Mouse (Mus musculus) megakaryocyte, embryonic 14.5 days (primary cell): ENCODE measurements around the gene Banp.

Source experiments
- FLI1 ChIP-seq: IDR thresholded peaks from 2 replicates; pipeline ENCODE4 v1.6.1; 2012; ENCODE audit warnings: low read length, inconsistent platforms, mixed read lengths
- GATA1 ChIP-seq: IDR thresholded peaks from 3 replicates; pipeline ENCODE4 v1.6.1; 2012; ENCODE audit warnings: mixed read lengths, low read length, inconsistent platforms, borderline replicate concordance

- TF ChIP-seq FLI1, result no peak
- TF ChIP-seq GATA1, result no peak
These were observed 105.8 kb downstream of the Banp start for GRCm38 (mm10) chr8:122055321-122055720.
